Mouse (Mus musculus) skeletal muscle tissue, adult 2 months (tissue): ENCODE measurements around the gene A430089I19Rik.
"Not testable (repeated sequence)": the region's sequence is repeated elsewhere in the genome, so short reads cannot be mapped to it uniquely, and the experiment has no call there.

Experiments
- DNase-seq: peaks from one replicate; pipeline ENCODE4 v3.0.0-alpha.2; 2012; ENCODE audit warnings: low read depth, low spot score

A430089I19Rik gene

GRCm38 (mm10) chr5:94306696-94307095 is at the start of gene A430089I19Rik:
TSS of gene A430089I19Rik (minus strand) at chr5:94306796.
- not testable (repeated sequence) for DNase-seq

GRCm38 (mm10) chr5:94339449-94339848 is 32.9 kb upstream of the A430089I19Rik start, which contains the start of gene AA792892:
TSS of gene AA792892 (plus strand) at chr5:94339749.
- not testable (repeated sequence) for DNase-seq

- not testable (repeated sequence) for DNase-seq
Observed at GRCm38 (mm10) chr5:94314135-94314534, 7.5 kb upstream of the A430089I19Rik start, which contains the start of gene Gm6502. TSS of gene Gm6502 (plus strand) at chr5:94314435.
